Comparison of ENCODE assay signal across 18 mouse cellular contexts in the genomic region with DNA sequence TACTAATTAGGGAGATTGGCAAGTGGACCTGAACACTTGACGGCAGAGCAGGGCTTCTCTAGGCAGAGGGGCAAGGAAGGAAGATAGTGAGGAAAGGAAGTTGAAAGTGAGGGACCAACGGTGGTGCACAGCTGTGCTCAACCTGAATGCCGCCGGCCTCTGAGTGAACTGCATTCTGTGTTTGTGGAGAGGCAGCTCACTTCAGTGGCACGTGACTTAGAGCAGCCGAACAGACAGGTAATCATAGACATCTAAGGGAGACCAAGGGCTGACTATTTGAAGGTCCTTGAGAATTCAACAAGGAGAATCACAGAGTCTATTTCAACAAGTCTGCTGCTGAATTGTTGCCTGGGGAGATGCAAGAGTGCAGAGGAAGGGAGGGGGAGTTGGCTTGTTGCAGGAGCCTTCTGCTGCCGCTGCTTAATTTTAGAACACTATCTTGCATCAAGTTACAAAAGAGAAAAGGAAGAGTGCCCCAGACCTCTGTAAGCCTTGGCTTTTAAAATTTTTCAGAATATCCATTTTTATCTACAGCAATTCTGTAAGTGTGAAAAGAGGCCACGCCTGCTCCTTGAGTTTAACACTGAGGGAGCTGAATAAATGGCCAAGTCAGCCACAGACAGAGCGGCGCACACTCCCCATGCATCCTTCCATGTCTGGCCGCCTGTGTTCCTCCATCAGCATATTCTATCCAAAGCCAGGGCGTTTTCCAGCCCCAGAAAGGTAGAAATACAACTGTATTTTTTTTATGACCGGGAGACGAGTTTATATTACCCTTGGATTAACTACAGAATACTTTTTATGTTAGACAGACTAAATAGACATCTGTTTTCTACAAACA. TPM values are rescaled to one million over a fixed set of nuclear protein-coding genes. Genes with fewer than 3 reads are reported as not detected.
A peak's percentile ranks its signal among the peaks of the same experiment; 100 is the strongest.
DNase-seq lines count a peak whose midpoint lies in the region; ATAC-seq and TF ChIP-seq lines count a peak whose summit lies in the region.
"Had no signal": no experiment of that assay in that cellular context is flagged by ENCODE, and none has a peak within 500 bp of the region (broad histone marks: within the 10 kb centered on the region; RNA-seq: fewer than 3 reads in every experiment).

No protein-coding gene starts in this region.

- DNase-seq in frontal cortex, postnatal 25 days (ENCODE audit: low spot score in 2 of 2) = no peak
- peak; percentile 18 for DNase-seq in hindbrain, postnatal 0 days (ENCODE audit: low spot score)
- no peak for DNase-seq in hindbrain, embryonic 14.5 days (ENCODE audit: low spot score)
- DNase-seq in brain, embryonic 14.5 days (ENCODE audit: low read depth) = peak; percentile 55
- DNase-seq in adrenal gland, adult 18-20 months (ENCODE audit: low spot score in 2 of 2) = no peak
- DNase-seq in adrenal gland, adult (ENCODE audit: inconsistent age in 2 of 2, low spot score in 1 of 2) = no peak
- DNase-seq: adrenal gland, adult 8-10 months; cerebellum, adult 11 months; embryo, embryonic 11 days; layer of hippocampus, postnatal 36 days; liver, embryonic 13.5 days; right cerebral cortex, postnatal 4 days had no signal

- H3K36me3 ChIP-seq in hindbrain, postnatal 0 days (ENCODE audit: insufficient read depth, low read length) = no peaks in the 10 kb centered on the region; the same call in 1 of the 2 replicates
- peaks cover 13% of the 10 kb centered on the region; the same call in 1 of the 2 replicates for H3K36me3 ChIP-seq in hindbrain, embryonic 14.5 days (replicated peaks; ENCODE audit: control insufficient read depth, insufficient read depth)
- no peaks in the 10 kb centered on the region for H3K36me3 ChIP-seq in limb, embryonic 15.5 days
- H3K36me3 ChIP-seq: liver, embryonic 13.5 days had no signal

- no peak overlapping the region for H3K4me2 ChIP-seq in hindbrain, postnatal 0 days (ENCODE audit: low read depth, low read length)
- H3K4me2 ChIP-seq in hindbrain, embryonic 14.5 days (replicated peaks) = no peak overlapping the region
- peak overlapping the region; percentile 19; the same call in 1 of the 2 replicates for H3K4me2 ChIP-seq in limb, embryonic 15.5 days
- H3K4me2 ChIP-seq: liver, embryonic 13.5 days had no signal

- H3K27ac ChIP-seq in hindbrain, postnatal 0 days = peak overlapping the region; percentile 23; the same call in 1 of the 2 replicates
- no peak overlapping the region for H3K27ac ChIP-seq in hindbrain, embryonic 14.5 days
- peak overlapping the region; percentile 79 for H3K27ac ChIP-seq in limb, embryonic 15.5 days
- H3K27ac ChIP-seq: kidney, postnatal 0 days; liver, embryonic 13.5 days; stomach, postnatal 0 days had no signal

- no peaks in the 10 kb centered on the region for H3K27me3 ChIP-seq in hindbrain, postnatal 0 days (ENCODE audit: insufficient read depth, low read length)
- H3K27me3 ChIP-seq in hindbrain, embryonic 14.5 days (ENCODE audit: control insufficient read depth, insufficient read depth, low read length) = no peaks in the 10 kb centered on the region
- H3K27me3 ChIP-seq in limb, embryonic 15.5 days = no peaks in the 10 kb centered on the region
- H3K27me3 ChIP-seq: liver, embryonic 13.5 days had no signal

- H3K9ac ChIP-seq in hindbrain, postnatal 0 days (replicated peaks; ENCODE audit: low read length) = no peak overlapping the region
- H3K9ac ChIP-seq in hindbrain, embryonic 14.5 days = no peak overlapping the region
- H3K9ac ChIP-seq in limb, embryonic 15.5 days = no peak overlapping the region
- H3K9ac ChIP-seq: liver, embryonic 13.5 days had no signal

- no peak for TF ChIP-seq CTCF in hindbrain, postnatal 0 days (IDR thresholded peaks at IDR 0.05; ENCODE audit: low read depth)
- no peak for TF ChIP-seq CTCF in brain, embryonic 14.5 days (IDR thresholded peaks at IDR 0.05; ENCODE audit: borderline replicate concordance, extremely low read depth, insufficient read depth, insufficient read length)

- 69% methylated on average over 14 of the region's 14 CpGs for WGBS in hindbrain, postnatal 0 days
- 81% methylated on average over 14 of the region's 14 CpGs for WGBS in hindbrain, embryonic 14.5 days
- WGBS in limb, embryonic 15.5 days = 23% methylated on average over 14 of the region's 14 CpGs

- H3K4me1 ChIP-seq in hindbrain, postnatal 0 days (ENCODE audit: insufficient read depth, low read length) = peaks cover 5% of the 10 kb centered on the region; the same call in 1 of the 2 replicates
- H3K4me1 ChIP-seq in hindbrain, embryonic 14.5 days (replicated peaks; ENCODE audit: control insufficient read depth, insufficient read depth, low read length) = peaks cover 31% of the 10 kb centered on the region
- H3K4me1 ChIP-seq in limb, embryonic 15.5 days = peaks cover 49% of the 10 kb centered on the region
- H3K4me1 ChIP-seq: liver, embryonic 13.5 days had no signal

- H3K9me3 ChIP-seq in hindbrain, postnatal 0 days (ENCODE audit: low read length) = no peaks in the 10 kb centered on the region
- no peaks in the 10 kb centered on the region for H3K9me3 ChIP-seq in hindbrain, embryonic 14.5 days (ENCODE audit: control insufficient read depth, low read length)
- no peaks in the 10 kb centered on the region for H3K9me3 ChIP-seq in limb, embryonic 15.5 days
- H3K9me3 ChIP-seq: liver, embryonic 13.5 days had no signal

- peak; percentile 48 for ATAC-seq in frontal cortex, adult (ENCODE audit: low TSS enrichment)
- ATAC-seq in hindbrain, postnatal 0 days = peak; percentile 36; the same call in 1 of the 2 replicates
- no peak for ATAC-seq in hindbrain, embryonic 14.5 days (ENCODE audit: low FRiP score)
- peak; percentile 76; the same call in 1 of the 2 replicates for ATAC-seq in limb, embryonic 15.5 days (ENCODE audit: insufficient number of reproducible peaks, low FRiP score, low TSS enrichment, low read depth)

- no peak for TF ChIP-seq POLR2A in brain, embryonic 14.5 days (IDR thresholded peaks at IDR 0.05; ENCODE audit: borderline replicate concordance, extremely low read depth, insufficient read depth, insufficient read length, poor library complexity, severe bottlenecking)

- H3K4me3 ChIP-seq in hindbrain, postnatal 0 days (ENCODE audit: low read length) = no peak overlapping the region
- no peak overlapping the region for H3K4me3 ChIP-seq in hindbrain, embryonic 14.5 days (replicated peaks; ENCODE audit: low read length)
- H3K4me3 ChIP-seq in limb, embryonic 15.5 days = no peak overlapping the region
- H3K4me3 ChIP-seq: liver, embryonic 13.5 days had no signal

RNA-seq across cellular contexts. Expression of a gene that starts 59.4 kb away (rescaled TPM):
- total RNA-seq in hindbrain, postnatal 0 days (2014; rRNA removed) = not detected in 2 replicates
- not detected in 2 replicates for polyA plus RNA-seq in hindbrain, postnatal 0 days (2015; fragmentation: Nextera tagmentation; extraction: Ambion mirVana)
- polyA plus RNA-seq in hindbrain, embryonic 14.5 days (2014; fragmentation: Nextera tagmentation; extraction: Ambion mirVana) = not detected in 2 replicates
- polyA plus RNA-seq in brain, embryonic 14.5 days (2012; rRNA removed) = not detected in 2 replicates
- polyA plus RNA-seq in limb, embryonic 15.5 days (2015; fragmentation: Nextera tagmentation; extraction: Ambion mirVana) = not detected in 2 replicates
- not detected for total RNA-seq in adrenal gland, adult 18-20 months (2021)
- total RNA-seq: adrenal gland, adult 8-10 months; layer of hippocampus, postnatal 36 days; megakaryocyte, adult 5-6 weeks; neutrophil, adult 5-6 weeks had no signal
- polyA plus RNA-seq: kidney, postnatal 0 days; liver, embryonic 13.5 days; stomach, postnatal 0 days had no signal

Comparison
In these comparisons a context has a peak if more than half of its experiments do, and no peak if none do; other contexts are left out.
1. DNase-seq: peak in hindbrain, postnatal 0 days (single experiment) and brain, embryonic 14.5 days (single experiment); none in frontal cortex, postnatal 25 days (0 of 2), hindbrain, embryonic 14.5 days (single experiment), adrenal gland, adult 18-20 months (0 of 2) and adrenal gland, adult (0 of 2).